Mouse (Mus musculus) induced T-regulatory cell, adult 2 months (primary cell): ENCODE data around the gene Usp7.

ENCODE experiments used
- DNase-seq: peaks from one replicate; pipeline ENCODE4 v3.0.0-alpha.2; 2012; ENCODE audit warnings: low read depth

The Usp7 gene

DNA sequence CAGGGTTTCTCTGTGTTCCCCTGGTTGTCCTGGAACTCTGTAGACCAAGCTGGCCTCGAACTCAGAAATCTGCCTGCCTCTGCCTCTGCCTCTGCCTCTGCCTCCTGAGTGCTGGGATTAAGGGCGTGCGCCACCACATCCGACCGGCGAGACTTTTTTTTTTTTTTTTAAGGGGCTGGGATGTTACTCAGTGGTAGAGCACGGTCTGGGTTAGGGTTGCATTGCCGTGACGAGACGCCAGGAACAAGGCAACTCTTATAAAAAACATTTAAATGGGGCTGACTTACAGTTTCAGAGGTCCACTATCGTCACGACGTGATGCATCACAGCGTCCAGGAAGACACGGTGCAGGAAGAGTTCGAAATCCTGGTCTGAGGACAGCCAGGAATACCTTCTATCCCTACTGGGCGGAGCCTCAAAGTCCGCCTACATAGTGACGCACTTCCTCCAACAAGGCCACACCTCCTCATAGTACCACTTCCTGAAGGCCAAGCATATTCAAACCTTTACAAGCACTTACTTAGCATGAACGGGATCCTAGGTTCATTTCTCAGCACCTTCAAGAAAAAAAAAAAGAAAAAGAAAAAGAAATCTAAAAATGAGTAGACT lies at the start of gene Usp7:
Gene Usp7 (minus strand): TSS at position 360 of the 609 bp plus-strand sequence.
- no peak for DNase-seq

DNA sequence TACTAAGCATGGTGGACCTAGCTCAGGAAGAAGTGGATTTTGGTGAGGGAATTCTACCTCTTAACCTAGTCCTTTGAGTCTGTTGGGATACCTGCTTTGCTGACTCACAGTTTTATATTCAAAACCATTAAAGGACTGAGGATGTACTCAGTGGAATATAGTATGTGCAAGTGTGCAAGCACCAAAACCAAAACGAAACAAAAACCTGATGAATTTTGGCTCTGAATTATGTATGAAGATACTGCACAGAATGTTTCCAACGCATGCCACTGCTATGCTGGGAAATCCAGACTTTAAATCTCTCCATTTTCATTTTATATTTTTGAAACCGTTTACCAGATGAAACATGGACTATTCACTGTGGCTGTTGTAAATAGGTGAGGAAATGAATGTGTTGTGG lies 48.4 kb upstream of the Usp7 start:
- peak; percentile 67 for DNase-seq

DNA sequence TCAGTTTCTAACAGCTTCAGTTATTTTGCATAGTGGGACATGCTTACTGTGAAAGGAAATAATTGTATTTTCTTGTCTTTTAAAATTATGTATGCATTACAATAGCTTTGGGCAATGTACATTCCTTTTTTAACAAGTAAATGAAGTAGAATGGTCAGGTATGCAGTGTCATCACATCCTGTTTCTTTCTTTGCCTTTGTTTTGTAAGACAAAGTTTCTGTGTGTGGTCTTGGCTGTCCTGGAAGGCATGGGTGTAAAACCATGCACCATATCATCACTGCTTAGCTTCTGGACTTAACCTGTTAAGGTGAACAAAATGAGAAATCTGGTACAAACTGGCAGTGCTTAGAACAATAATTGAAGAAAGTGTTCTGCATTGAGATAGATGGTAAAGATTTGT lies 46.8 kb upstream of the Usp7 start:
- DNase-seq = no peak

DNA sequence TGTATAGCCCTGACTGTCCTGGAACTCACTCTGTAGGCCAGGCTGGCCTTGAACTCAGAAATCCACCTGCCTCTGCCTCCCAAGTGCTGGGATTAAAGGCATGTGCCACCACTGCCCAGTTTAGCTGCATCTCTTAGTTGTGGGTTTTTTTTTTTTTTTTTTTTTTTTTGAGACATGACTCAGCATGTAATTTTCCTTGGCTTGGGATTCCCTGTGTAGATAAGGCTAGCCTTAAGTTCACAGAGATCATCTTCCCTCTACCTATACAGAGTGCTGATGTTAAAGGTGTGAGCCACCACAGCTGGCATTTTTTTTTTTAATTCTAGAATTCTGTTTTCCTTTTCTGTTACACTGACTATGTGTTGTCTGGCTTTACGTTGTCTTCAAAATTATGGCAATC lies 45.5 kb upstream of the Usp7 start:
- DNase-seq = no peak

DNA sequence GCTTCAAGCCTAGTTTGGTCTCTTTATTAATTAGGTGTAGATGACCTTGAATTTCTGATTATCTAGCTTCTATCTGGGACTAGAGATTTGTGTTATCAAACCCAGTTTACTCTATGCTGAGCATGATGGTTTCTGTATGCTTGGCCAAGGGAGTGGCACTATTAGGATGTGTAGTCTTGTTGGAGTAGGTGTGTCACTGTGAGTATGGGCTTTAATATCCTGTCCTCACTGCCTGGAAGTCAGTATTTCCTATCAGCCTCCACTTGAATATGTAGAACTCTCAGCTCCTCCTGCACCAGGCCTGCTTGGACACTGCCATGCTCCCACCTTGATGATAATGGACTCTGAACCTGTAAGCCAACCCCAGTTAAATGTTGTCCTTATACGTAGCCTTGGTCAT lies 44.8 kb upstream of the Usp7 start:
- DNase-seq = no peak

DNA sequence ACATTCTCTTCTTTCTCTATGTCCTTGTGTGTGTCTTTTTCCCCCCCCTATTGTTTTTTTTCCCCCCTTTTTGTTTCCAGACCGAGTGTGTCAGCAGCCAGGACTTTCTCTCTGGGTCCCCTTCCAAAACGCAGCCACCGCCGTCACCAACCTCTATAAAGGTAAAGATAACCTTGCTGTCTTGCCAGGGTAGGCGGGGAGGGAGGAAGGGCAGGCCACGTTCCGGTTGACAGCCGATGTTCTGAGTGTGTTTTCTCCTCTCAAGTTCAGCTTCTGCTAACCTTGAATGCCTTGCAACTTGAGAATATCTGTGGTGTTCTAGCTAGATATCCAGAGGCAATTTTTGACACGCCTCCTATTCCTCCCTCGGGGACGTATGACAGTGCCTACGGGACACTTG lies 39.1 kb upstream of the Usp7 start:
- no peak for DNase-seq

DNA sequence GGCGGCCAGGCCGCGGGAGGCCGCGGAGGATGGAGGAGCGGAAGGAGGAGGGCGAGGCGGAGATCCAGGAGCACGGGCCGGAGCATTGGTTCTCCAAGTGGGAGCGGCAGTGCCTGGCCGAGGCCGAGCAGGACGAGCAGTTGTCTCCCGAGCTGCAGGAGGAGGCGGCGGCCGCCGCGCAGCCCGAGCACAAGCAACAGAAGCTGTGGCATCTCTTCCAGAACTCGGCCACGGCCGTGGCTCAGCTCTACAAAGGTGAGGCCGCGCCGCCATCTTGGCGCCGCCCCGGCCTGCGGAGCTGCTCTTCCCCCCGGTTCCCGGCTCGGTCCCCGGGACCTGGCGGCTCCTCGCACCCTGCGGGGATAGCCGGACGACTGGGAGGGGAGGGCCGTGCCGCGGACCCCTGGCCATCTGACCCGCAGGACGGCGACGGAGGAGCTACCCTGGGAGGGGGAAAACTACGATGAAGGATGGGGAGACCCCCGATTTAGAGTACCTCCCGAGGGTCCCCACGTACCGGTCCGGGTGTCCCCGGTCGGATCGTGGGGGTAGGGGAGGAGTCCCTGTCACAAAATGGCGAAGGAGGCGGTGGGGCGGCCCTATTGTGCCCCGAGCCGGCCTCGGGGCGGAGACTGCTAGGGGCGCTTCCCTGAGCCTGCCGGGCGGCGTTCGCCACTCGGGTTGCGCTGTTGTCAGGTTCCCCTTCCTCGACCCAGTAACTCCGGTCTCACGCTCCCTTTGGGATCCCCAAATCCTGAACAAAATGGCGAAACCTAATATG lies 38.5 kb upstream of the Usp7 start:
- peak; percentile 86 for DNase-seq

DNA sequence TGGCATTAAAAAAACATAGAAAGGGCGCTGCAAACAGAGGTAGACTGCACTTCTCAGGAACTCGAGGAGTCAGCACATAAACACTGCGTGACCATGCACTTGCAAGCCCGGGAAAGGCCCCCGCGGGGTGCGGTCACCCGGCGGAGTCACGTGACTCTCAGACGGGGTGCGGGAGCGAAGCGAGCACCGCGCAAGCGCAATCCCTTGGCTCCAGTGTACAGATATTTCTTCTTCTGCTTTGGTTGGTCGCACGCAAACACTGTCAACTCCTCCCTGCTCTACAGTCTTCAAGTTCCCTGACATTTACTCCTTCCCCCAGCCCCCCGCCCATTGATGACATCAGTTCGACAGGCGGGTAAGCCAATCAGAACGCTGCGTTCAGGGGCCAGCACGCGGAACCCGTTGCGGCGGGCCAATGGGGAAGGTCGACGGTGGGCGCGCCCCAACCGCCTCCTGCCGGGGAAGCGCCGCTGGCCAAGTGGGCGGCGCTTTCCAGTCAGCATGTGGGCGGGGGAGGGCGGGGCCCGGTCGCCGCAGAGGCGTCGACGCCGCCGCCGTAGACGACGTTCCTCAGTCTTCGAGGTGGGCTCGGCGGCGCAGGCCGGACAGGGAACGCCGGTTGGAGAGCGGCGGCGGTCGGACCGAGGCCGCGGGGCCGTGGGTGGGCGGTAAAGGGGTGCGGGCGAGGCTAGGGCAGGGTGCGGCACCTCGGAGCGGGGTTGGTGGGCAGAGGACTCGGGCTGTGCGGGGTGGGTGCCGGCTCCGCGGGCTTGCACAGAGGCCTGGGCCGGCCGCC lies 37.7 kb upstream of the Usp7 start, which contains the start of gene 1810013L24Rik:
Gene 1810013L24Rik (plus strand): TSS at position 537 of the 796 bp plus-strand sequence.
- peak; percentile 99 for DNase-seq

DNA sequence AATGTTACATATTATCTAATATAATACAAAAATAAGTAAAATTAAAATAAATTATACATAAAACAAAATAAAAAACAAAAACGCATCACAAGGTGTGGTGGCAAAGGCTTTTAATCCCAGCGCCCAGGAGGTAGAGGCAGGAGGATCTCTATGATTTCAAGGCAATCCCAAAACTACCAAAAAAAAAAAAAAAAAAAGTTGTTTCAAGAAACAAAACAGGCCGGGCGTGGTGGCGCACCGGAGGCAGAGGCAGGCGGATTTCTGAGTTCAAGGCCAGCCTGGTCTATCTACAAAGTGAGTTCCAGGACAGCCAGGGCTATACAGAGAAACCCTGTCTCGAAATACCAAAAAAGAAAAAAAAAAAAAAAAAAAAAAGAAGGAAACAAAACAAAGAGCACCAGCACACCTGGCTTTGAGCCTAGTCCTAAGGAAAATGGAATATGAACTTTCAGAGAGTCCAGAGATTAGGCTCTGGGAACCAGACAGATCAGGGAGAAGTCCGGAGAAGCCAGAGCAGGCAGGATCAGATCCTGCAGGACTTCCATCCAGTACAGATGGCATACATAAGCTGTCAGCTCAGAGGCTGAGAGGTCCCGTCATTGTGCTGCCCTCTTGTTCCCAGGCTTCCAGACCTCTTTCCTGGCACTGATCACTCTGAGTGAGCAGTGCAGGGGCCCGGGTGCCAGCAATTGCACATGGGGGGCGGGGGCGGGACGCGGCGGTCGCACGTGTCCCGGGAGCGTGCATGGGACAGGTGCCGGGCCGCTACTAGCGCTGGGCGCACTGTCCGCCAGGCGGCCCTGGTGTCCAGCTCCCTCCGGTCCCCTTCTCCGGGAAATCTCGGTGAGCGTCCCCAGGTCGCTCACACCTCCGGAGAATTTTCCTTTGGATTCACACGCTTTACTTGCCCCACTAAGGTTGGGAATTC lies 36.8 kb upstream of the Usp7 start:
- no peak for DNase-seq

DNA sequence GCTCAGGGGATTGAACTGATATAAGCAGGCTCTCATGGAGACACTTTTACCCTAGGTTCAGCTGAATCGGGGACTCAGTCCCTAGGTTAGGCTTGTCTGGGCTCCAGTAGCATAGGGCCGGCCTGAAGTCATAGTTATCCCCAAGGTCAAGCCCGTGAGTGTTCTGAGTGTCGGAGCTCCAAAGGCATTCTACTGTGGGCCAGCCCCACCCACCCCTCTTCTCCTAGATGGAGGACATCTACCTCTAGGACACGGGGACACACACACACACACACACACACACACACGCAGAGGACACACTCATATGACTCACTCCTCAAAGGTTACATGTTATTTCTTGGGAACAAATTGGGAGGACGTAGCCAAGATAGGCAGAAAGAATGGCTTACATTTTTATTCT lies 35.3 kb upstream of the Usp7 start:
- DNase-seq = no peak

DNA sequence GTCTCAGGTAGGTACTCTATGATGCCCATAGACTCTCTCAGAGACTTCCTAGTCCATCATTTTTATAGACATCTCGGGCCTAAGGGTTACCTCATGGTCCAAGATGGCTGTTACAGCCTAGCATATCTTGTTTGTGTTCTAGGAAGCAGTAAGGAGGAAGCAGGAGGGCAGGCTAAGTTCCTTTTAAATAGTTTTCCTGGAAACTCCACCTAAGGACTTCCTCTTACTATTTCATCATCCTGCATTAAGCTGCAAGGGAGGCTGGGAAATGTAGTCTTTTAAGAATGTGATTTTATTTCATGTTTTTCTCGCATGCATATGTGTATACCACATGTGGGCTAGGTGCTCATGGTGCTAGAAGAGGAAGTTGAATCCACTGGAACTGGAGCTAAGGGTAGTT lies 31.6 kb upstream of the Usp7 start:
- DNase-seq = peak; percentile 62

DNA sequence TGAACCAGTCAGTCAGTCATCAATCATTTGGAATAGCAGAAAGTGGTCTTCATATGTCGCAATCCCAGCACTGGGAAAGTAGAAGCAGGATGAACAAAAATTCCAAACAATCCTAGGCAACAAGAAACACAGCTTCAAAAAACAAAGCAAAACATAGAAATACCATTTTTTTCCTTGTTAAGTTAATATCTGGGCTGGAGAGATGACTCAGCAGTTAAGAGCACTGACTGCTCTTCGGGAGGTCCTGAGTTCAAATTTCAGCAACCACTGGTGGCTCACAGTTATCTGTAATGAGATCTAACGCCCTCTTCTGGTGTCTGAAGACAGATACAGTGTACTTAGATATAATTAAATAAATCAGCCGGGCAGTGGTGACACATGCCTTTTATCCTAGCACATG lies 30.5 kb upstream of the Usp7 start:
- no peak for DNase-seq

DNA sequence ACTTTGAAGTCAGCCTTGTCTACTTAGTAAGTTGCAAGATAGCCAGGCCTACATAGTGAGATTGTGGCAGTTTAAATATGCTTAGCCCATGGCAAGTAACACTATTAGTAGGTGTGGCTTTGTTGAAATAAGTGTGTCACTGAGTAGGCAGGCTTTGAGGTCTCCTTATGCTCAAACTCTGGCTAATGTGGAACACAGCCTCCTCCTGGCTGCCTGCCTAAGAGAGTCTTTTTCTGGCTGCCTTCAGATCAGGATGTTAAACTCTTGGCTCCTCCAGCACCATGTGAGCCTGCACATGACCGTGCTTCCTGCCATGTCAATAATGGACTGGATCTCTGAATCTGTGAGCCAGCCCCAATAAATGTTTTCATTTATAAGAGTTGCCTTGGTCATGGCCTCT lies 29.3 kb upstream of the Usp7 start:
- DNase-seq = no peak

DNA sequence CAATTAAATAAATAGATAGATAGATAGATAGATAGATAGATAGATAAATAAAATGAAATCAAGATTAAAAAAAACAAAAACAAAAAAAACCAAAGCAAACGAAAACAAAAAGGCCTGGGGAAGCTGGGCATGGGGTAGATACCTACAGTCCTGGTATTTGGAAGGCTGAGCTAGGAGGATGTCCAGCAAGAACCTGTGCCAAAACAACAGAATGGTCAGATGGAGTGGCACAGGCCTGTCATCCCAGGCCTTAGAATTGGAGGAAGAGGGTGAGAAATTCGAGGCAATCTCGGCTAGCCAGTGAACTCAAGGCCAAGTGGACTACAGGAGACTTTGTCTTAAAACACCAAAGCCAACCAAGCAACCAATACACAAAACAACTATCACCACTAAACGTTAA lies 25.8 kb upstream of the Usp7 start:
- DNase-seq = no peak

DNA sequence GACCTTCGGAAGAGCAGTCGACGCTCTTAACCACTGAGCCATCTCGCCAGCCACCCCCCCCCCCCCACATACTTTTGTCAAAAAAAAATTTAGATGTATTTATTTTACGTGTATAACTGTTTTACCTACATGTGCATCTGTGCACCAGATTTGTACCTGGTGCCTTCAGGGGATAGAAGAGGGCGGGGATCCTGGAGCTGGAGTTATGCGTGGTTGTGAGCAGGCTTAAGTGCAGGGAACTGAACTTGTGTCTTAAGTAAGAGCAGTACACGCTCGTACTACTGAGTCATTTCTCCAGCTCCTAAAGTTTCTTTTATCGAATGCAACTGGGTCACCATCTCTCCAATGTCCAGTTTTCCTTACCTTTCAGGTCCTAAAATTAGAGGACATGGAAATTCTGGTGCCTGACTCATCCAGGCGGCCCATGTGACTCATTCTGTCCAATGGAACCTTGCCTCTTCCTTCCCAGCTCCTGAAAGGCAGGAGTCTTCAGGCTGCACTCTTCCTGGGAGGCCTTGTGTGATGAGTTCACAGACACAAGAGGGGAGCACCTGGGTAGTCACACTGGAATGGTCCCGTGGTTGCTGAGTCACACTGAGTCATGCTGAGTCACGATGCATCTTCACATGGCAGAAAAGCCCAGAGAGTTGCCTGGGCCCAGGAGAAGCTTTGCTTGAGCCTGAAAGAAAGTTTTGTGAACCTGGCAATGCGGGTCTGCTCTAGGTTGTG lies 18.5 kb upstream of the Usp7 start:
- no peak for DNase-seq

DNA sequence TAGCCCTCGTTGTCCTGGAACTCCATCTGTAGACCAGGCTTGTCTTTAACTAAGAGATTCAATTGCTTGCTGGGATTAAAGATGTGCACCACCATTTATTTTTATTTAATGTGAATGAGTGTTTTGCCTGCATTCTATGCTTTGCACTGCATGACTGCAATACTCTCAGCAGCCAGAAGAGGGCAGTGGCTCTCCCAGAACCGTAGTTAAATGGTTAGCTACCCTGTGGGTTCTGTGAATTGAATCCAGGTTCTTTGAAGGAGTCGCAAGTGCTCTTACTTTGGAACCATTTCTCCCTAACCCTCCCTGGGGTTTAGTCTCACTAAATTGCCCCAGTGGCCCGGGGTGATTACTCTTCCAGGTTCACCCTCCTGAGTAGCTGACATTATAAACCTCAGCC lies 14.6 kb upstream of the Usp7 start:
- DNase-seq = peak; percentile 79

DNA sequence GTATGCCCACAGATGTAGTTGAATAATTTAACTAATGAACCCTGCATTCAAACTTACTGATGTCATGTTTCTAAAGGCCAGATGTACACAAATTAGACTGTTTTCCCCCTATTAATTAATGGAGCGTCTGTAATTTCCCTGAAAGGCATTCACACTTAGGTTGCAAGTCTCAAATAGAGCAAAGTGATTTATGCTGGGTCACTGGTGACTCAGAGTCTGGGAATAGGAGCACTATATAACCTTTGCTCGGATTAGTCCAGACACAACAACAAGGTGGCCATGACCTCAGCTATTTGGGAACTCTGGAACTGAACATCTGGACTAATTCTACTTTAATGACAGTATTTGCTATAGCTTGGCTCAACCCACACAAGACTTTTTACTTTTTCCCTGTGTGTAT lies 3.8 kb upstream of the Usp7 start:
- DNase-seq = no peak

DNA sequence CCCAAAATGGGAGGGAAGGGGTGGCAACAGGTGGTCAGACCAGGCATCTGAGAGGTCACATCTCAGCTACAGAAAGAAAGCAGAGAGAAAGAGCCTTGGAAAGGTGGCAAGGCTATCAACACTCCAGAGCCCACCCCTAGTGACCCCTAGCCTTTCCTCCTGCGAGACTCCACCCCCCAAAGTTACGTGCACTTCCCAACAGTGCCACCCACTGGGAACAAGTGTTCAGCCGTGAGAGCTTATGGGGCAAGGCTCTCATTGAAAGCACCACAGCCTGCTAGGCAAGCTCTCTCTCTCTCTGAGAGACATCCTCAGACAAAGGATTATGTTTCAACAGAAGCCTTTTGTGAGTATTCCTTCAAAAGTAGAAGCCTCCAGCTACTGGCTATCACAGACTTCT lies 2.8 kb upstream of the Usp7 start:
- DNase-seq = no peak

DNA sequence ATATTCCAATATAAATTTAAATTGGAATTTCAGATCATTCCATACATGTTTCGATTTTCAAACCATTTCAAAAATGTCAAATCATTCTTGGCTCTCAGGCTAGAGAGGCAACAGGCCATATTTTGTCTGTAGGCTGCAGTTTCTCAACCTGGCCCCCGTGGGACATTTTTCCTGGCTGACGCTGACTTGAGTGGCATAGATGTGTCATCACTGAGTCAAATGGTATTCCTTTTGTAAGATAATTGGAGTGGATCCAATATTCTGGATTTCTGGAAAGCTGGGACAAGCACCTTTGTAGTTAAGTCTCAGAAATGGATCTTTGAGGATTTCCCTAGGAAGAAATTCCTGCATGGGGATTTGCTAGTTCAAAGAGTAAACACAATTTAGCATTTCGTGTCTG lies 1.2 kb downstream of the Usp7 start:
- no peak for DNase-seq

DNA sequence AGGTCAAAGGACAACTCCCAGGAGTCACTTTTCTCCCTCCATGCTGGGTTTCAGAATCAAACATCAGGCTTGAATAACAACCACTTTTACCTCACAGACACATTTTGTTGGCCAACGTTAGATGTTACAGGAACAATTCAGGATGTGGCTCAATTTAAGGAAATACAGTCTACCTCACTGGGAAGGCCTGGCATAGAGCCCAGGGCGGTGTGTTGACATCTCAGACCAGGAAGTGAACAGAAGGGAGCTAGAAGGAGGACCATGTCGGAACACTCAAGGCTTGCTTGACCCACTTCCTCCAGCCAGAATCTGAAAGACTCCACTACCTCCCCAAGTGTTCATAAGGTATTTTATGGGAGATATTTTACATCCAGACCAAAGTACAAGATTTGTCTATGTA lies 7.4 kb downstream of the Usp7 start:
- no peak for DNase-seq

DNA sequence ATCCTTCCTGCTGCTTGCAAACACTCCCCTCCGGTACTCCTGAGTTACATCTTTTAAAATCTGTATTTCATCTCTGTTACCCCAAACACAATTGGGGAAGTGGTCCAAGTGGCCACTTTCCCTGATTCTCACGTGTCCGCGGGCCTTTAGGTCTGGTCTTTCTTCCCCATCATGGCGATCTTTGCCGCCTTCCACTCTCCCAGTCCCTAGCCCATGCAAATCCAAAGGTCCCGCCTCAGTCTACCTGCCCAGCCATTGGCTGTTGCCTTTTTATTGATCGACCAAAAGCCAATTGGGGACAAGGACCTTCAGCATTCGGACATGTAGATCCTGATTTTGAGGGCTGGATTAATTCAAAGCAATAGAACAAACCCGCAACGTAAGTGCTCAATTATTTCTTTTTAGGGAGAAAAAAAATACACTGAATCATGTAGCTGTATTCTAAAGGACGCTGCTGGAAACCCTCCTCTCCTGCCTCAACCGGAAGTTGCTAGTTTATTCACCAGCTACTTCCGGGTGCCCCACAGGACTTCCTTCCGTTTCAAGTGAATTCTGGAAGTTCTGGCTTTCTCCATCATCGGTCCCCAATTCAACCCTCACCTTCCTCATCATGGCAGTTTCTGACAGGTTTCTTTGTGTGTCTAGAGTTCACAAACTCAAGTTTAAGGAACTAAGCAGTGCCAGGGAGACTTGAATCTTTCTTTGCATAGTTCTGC lies 8.8 kb downstream of the Usp7 start:
- no peak for DNase-seq
